Mouse (Mus musculus) frontal cortex, postnatal 14 days (tissue): Measurements from ENCODE around the gene Fem1b.

ENCODE experiments used
- DNase-seq, 2 experiments: peaks; one replicate each; pipeline ENCODE4 v3.0.0; 2022; ENCODE audit warnings: low spot score in 2 of 2

The Fem1b gene

GRCm38 (mm10) chr9:62781965-62782364 lies 29.8 kb downstream of the Fem1b start:
- DNase-seq = no peak

- DNase-seq = no peak
Measured at GRCm38 (mm10) chr9:62778721-62779120, 33.0 kb downstream of the Fem1b start.

DNA sequence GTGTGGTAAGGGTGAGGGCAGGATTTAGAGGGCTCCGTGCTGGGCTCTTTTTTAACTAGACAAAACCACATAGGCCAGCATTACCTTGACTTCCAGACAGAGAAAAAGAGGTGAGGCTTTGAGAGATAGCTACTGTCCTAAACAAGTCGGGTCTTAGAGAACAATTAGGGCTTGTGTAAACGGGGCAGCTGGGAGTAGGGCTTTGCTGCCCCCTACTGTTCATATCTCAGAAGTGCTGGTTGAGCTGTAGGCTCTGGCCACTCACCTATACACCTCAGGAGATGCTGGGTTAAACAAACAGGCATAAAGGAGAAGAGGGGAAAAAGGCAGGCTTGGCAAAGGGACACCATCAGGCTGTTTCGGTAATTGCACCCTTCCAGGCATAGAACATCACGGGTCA lies 34.3 kb downstream of the Fem1b start:
- DNase-seq = peak in 1 of 2 experiments; percentile 63

- DNase-seq = no peak
Measured at GRCm38 (mm10) chr9:62775464-62775863, 36.3 kb downstream of the Fem1b start.

GRCm38 (mm10) chr9:62772746-62773145 lies 39.0 kb downstream of the Fem1b start:
- no peak for DNase-seq

GRCm38 (mm10) chr9:62768361-62768760 lies 43.4 kb downstream of the Fem1b start:
- DNase-seq = no peak

- DNase-seq = no peak
Measured at GRCm38 (mm10) chr9:62767464-62767863, 44.3 kb downstream of the Fem1b start.

DNA sequence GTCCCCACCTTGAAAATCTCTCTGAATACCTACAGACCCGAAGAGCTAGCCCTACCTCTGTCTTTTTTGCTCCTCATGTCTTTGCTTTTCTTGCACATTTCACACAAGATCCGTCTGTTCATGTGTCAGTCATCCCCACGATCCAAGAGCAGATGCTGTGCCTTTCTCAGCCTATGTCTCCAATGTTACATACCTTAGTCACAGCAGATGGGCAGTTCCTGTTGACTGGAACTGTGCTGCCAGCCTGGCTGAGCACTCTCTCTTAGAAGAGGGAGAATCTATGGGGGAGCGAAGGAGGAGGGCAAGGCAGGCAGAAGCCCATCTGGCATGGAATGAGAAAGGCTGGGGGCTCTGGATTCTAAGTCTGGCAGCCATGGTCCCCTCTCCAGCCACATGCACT lies 46.4 kb downstream of the Fem1b start:
- DNase-seq = no peak

DNA sequence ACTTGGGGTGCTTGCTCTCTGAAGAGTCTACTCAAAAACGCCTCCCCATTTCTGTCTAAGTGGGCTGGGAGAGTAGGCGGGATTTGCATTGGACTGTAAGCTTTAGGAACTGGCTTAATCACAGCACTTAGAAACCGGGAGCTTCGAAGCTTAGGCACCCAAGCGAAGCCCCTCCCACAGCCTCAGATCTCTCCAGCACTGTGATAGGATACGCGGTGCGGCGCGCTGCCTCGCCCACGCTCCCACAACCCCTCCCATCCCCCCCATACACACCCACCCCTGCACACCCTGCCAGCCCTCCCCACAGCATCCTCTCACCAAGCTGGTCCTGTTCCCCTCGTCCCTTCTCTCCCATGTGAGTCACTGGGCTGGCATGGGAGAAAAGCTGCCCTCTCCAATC lies 48.3 kb downstream of the Fem1b start:
- no peak for DNase-seq

GRCm38 (mm10) chr9:62759601-62760000 lies 52.1 kb downstream of the Fem1b start:
- DNase-seq = no peak

- peak in 1 of 2 experiments; percentile 61 for DNase-seq
Measured at GRCm38 (mm10) chr9:62758288-62758687, 53.4 kb downstream of the Fem1b start.

GRCm38 (mm10) chr9:62750381-62750780 lies 61.4 kb downstream of the Fem1b start:
- DNase-seq = no peak

GRCm38 (mm10) chr9:62749666-62750065 lies 62.1 kb downstream of the Fem1b start:
- DNase-seq = no peak

DNA sequence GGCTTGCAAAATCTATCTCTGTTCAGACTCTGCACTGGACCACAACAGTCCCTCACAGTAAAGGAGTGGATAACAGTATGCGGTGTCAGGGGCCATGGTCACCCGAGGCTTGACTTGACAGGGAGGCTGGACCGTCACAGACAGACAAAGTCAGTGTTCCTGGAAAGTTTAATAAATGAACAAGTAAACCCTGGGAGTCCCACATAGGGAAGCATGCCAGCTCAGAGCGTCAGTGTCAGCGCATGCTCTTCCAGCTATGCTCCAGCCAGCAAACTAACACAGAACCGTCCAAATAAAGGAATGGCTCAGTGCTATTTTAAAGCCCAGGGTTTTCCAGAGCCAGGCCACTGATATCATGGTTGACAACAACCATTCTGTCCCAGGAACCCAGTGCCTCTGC lies 65.1 kb downstream of the Fem1b start:
- DNase-seq = no peak

DNA sequence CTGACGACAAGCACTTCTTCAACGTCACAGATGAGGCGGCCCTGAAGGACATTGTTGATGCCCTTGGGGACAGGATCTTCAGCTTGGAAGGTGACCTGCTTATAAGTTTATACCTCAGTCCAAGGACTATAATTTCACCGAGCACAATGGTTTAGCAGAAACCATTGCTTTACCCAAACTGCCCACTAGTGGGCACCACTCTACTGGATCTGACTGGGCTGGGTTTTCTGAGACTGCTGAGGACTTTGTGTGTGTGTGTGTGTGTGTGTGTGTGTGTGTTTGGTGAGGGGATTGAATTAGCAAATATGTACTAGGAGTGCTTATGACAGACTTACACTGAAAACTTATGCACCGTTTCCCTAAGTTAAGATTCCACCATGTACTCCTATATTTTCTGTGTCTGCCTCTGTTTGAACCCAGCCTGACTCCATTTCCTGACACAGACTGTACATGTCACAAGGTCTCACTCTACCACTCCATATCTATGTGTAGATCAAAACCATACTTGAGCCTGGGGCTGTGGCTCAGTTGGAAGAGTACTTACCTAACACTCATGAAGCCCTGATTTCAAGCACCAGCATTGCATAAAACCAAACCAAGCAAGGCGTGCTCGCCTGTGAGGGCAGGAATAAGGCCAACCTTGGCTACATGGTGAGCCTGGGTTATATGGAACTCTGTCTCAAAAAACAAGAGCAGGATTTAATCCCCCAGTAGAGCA lies 67.0 kb downstream of the Fem1b start:
- DNase-seq = no peak
